In the genomic region with DNA sequence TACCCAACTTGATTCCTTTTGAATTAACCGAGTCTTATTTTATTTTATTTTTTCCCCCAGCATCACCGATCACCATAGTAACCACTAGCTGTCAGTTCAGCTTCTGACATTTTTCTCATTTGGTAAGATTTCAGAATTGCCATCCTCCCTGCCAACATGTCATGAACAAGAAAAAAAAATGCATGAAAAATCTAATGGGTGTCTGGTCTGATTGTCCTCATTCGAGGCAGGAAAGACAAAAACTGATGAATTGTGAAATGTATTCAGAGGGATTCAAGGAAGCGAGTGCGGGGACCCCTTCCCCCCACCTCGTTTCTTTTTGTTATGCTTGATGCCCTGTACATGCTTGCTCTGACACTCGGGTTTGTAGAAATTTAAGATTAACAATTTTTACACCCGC, we compare ENCODE assay signal across 13 mouse cellular contexts.
"Had no signal": no experiment of that assay in that cellular context is flagged by ENCODE, and none has a peak within 500 bp of the region (broad histone marks: within the 10 kb centered on the region; RNA-seq: fewer than 3 reads in every experiment).

No protein-coding gene starts in this region.

- H3K36me3 ChIP-seq: limb, embryonic 13.5 days had no signal

- H3K4me2 ChIP-seq: limb, embryonic 13.5 days had no signal

- H3K9ac ChIP-seq: limb, embryonic 13.5 days; liver, embryonic 14.5 days had no signal

- H3K27me3 ChIP-seq: limb, embryonic 13.5 days had no signal

- H3K27ac ChIP-seq: kidney, postnatal 0 days; limb, embryonic 13.5 days; liver, embryonic 14.5 days had no signal

- DNase-seq: kidney, adult 11 months; kidney, adult 9 months; kidney, postnatal 36 days; layer of hippocampus, adult 9-11 months; left cerebral cortex, postnatal 4 days; lung, adult 18-20 months; right cerebral cortex, postnatal 4 days; spleen, adult 18-20 months; thymus, adult 18-20 months; thymus, postnatal 14 days had no signal

- H3K4me3 ChIP-seq: limb, embryonic 13.5 days had no signal

- H3K9me3 ChIP-seq: limb, embryonic 13.5 days had no signal
